Mouse (Mus musculus): ENCODE measurements around the gene Tesc.

The Tesc gene

GRCm38 (mm10) chr5:118027698-118028190 lies at the start of gene Tesc:
Gene Tesc (plus strand): TSS chr5:118027743.
- DNase-seq (ENCODE audit: low read depth, low spot score) = no peak

- no peak for DNase-seq (ENCODE audit: low read depth, low spot score)
Observed at GRCm38 (mm10) chr5:117978159-117978697, 49.3 kb upstream of the Tesc start.

GRCm38 (mm10) chr5:117979082-117979481 lies 48.5 kb upstream of the Tesc start:
- DNase-seq (ENCODE audit: low read depth, low spot score) = no peak

- no peak for DNase-seq (ENCODE audit: low read depth, low spot score)
Observed at GRCm38 (mm10) chr5:117980921-117981320, 46.6 kb upstream of the Tesc start.

- no peak for DNase-seq (ENCODE audit: low read depth, low spot score)
Observed at GRCm38 (mm10) chr5:117981943-117982342, 45.6 kb upstream of the Tesc start.

- DNase-seq (ENCODE audit: low read depth, low spot score) = no peak
Observed at GRCm38 (mm10) chr5:117986327-117986726, 41.2 kb upstream of the Tesc start.

- no peak for DNase-seq (ENCODE audit: low read depth, low spot score)
Observed at GRCm38 (mm10) chr5:117987891-117988290, 39.7 kb upstream of the Tesc start.

GRCm38 (mm10) chr5:117988367-117988766 lies 39.2 kb upstream of the Tesc start:
- DNase-seq (ENCODE audit: low read depth, low spot score) = no peak

- no peak for DNase-seq (ENCODE audit: low read depth, low spot score)
Observed at GRCm38 (mm10) chr5:117989773-117990172, 37.8 kb upstream of the Tesc start.

GRCm38 (mm10) chr5:117990957-117991356 lies 36.6 kb upstream of the Tesc start:
- no peak for DNase-seq (ENCODE audit: low read depth, low spot score)

- DNase-seq (ENCODE audit: low read depth, low spot score) = no peak
Observed at GRCm38 (mm10) chr5:117993550-117993949, 34.0 kb upstream of the Tesc start.

- DNase-seq (ENCODE audit: low read depth, low spot score) = no peak
Observed at GRCm38 (mm10) chr5:117995372-117995901, 32.1 kb upstream of the Tesc start.

GRCm38 (mm10) chr5:117995911-117996310 lies 31.6 kb upstream of the Tesc start:
- DNase-seq (ENCODE audit: low read depth, low spot score) = no peak

GRCm38 (mm10) chr5:117996581-117996980 lies 31.0 kb upstream of the Tesc start:
- no peak for DNase-seq (ENCODE audit: low read depth, low spot score)

GRCm38 (mm10) chr5:117997434-117997970 lies 30.0 kb upstream of the Tesc start:
- no peak for DNase-seq (ENCODE audit: low read depth, low spot score)

- no peak for DNase-seq (ENCODE audit: low read depth, low spot score)
Observed at GRCm38 (mm10) chr5:117999061-117999460, 28.5 kb upstream of the Tesc start.

- DNase-seq (ENCODE audit: low read depth, low spot score) = no peak
Observed at GRCm38 (mm10) chr5:117999584-117999983, 28.0 kb upstream of the Tesc start.

GRCm38 (mm10) chr5:118002059-118002458 lies 25.5 kb upstream of the Tesc start:
- DNase-seq (ENCODE audit: low read depth, low spot score) = peak; percentile 25

GRCm38 (mm10) chr5:118004619-118005018 lies 22.9 kb upstream of the Tesc start:
- DNase-seq (ENCODE audit: low read depth, low spot score) = peak; percentile 33

GRCm38 (mm10) chr5:118005728-118006127 lies 21.8 kb upstream of the Tesc start:
- DNase-seq (ENCODE audit: low read depth, low spot score) = no peak

- no peak for DNase-seq (ENCODE audit: low read depth, low spot score)
Observed at GRCm38 (mm10) chr5:118008344-118008743, 19.2 kb upstream of the Tesc start.

GRCm38 (mm10) chr5:118010872-118011271 lies 16.7 kb upstream of the Tesc start:
- no peak for DNase-seq (ENCODE audit: low read depth, low spot score)

GRCm38 (mm10) chr5:118011796-118012195 lies 15.7 kb upstream of the Tesc start:
- DNase-seq (ENCODE audit: low read depth, low spot score) = no peak
